Mouse (Mus musculus) MEL (cell line): Measurements from ENCODE around the gene Tekt1. TPM values are rescaled to one million over a fixed set of nuclear protein-coding genes. Genes with fewer than 3 reads are reported as not detected.

Experiments
- DNase-seq: peaks from one replicate; pipeline ENCODE4 v3.0.0; 2011; ENCODE audit warnings: low read depth, low spot score
- H3K27ac ChIP-seq: 2 replicates; pipeline ENCODE4 v1.5.1; 2012; ENCODE audit warnings: low read depth, mild to moderate bottlenecking, control low read depth, low read length, moderate library complexity; ENCODE audit not compliant: control insufficient read depth
- H3K27me3 ChIP-seq, 2 experiments: fragments of 150-350 bp in 1 of 2; sonication (generic) in 1 of 2; 2 replicates each; pipeline ENCODE4 v1.6.1; 2012; ENCODE audit warnings: low read length in 2 of 2, mild to moderate bottlenecking in 2 of 2, improper control_type of control experiment in 1 of 2, moderate library complexity in 1 of 2; ENCODE audit not compliant: insufficient read depth in 2 of 2, control insufficient read depth in 1 of 2
- H3K36me3 ChIP-seq, 2 experiments: 2 replicates each; pipeline ENCODE4 v1.6.1; 2012 to 2014; ENCODE audit warnings: low read length in 2 of 2, improper control_type of control experiment in 1 of 2, inconsistent platforms in 1 of 2, mild to moderate bottlenecking in 1 of 2; ENCODE audit not compliant: insufficient read depth in 2 of 2, control insufficient read depth in 1 of 2
- H3K4me1 ChIP-seq, 2 experiments: fragments of 150-350 bp in 1 of 2; sonication (generic) in 1 of 2; 2 replicates each; pipeline ENCODE4 v1.6.1; 2012; ENCODE audit warnings: low read length in 2 of 2, improper control_type of control experiment in 1 of 2, mild to moderate bottlenecking in 1 of 2; ENCODE audit not compliant: insufficient read depth in 2 of 2, control insufficient read depth in 1 of 2
- H3K4me3 ChIP-seq, 2 experiments: fragments of 150-350 bp in 1 of 2; sonication (generic) in 1 of 2; 2 replicates each; pipeline ENCODE4 v1.5.1; 2012; ENCODE audit warnings: low read depth in 2 of 2, low read length in 2 of 2, mild to moderate bottlenecking in 2 of 2, moderate library complexity in 2 of 2, control low read depth in 1 of 2, improper control_type of control experiment in 1 of 2; ENCODE audit not compliant: control insufficient read depth in 1 of 2, insufficient read depth in 1 of 2
- H3K79me2 ChIP-seq: 2 replicates; pipeline ENCODE4 v1.6.1; 2012; ENCODE audit warnings: mild to moderate bottlenecking, low read length, moderate library complexity; ENCODE audit not compliant: control insufficient read depth, poor library complexity, insufficient read depth
- H3K9ac ChIP-seq: 2 replicates; pipeline ENCODE4 v1.6.1; 2012; ENCODE audit warnings: low read depth, mild to moderate bottlenecking, control low read depth, low read length, moderate library complexity; ENCODE audit not compliant: control insufficient read depth, poor library complexity, severe bottlenecking
- H3K9me3 ChIP-seq: fragments of 150-350 bp; sonication (generic); replicated peaks from 2 replicates; pipeline ENCODE4 v1.6.1; 2012; ENCODE audit warnings: mild to moderate bottlenecking, low read length, improper control_type of control experiment, moderate library complexity; ENCODE audit not compliant: insufficient read depth
- CHD1 ChIP-seq: IDR thresholded peaks from 2 replicates; pipeline ENCODE4 v1.6.1; 2012; ENCODE audit warnings: low read depth, mild to moderate bottlenecking, inconsistent platforms, low read length, improper control_type of control experiment
- E2F4 ChIP-seq: IDR thresholded peaks from 2 replicates; pipeline ENCODE4 v1.6.1; 2011; ENCODE audit warnings: low read depth, low read length, improper control_type of control experiment, borderline replicate concordance
- ETS1 ChIP-seq: IDR thresholded peaks from 2 replicates; pipeline ENCODE4 v1.6.1; 2012; ENCODE audit warnings: low read depth, mild to moderate bottlenecking, inconsistent platforms, low read length, improper control_type of control experiment, moderate library complexity
- GATA1 ChIP-seq: IDR thresholded peaks from 2 replicates; pipeline ENCODE4 v1.6.1; 2011; ENCODE audit warnings: low read depth, low read length, improper control_type of control experiment
- HCFC1 ChIP-seq: IDR thresholded peaks from 2 replicates; pipeline ENCODE4 v1.6.1; 2012; ENCODE audit warnings: low read depth, mild to moderate bottlenecking, inconsistent platforms, low read length, improper control_type of control experiment, moderate library complexity
- JUND ChIP-seq: IDR thresholded peaks from 2 replicates; pipeline ENCODE4 v1.6.1; 2011; ENCODE audit warnings: low read depth, mild to moderate bottlenecking, improper control_type of control experiment, low read length
- MAFK ChIP-seq: IDR thresholded peaks from 2 replicates; pipeline ENCODE4 v1.6.1; 2011; ENCODE audit warnings: low read depth, mild to moderate bottlenecking, low read length, improper control_type of control experiment, borderline replicate concordance
- MAX ChIP-seq: IDR thresholded peaks from 2 replicates; pipeline ENCODE4 v1.6.1; 2011; ENCODE audit warnings: low read length, improper control_type of control experiment
- MEF2A ChIP-seq: IDR thresholded peaks from 2 replicates; pipeline ENCODE4 v1.6.1; 2014; ENCODE audit warnings: low read depth, mild to moderate bottlenecking, inconsistent platforms, low read length, improper control_type of control experiment; ENCODE audit not compliant: poor library complexity, insufficient replicate concordance, severe bottlenecking; ENCODE audit errors: extremely low read depth
- MXI1 ChIP-seq: IDR thresholded peaks from 2 replicates; pipeline ENCODE4 v1.6.1; 2011; ENCODE audit warnings: mild to moderate bottlenecking, low read depth, low read length, improper control_type of control experiment
- MYB ChIP-seq: IDR thresholded peaks from 2 replicates; pipeline ENCODE4 v1.6.1; 2011; ENCODE audit warnings: mild to moderate bottlenecking, low read depth, low read length, improper control_type of control experiment
- NRF1 ChIP-seq: IDR thresholded peaks from 2 replicates; pipeline ENCODE4 v1.6.1; 2014; ENCODE audit warnings: low read depth, mild to moderate bottlenecking, inconsistent platforms, low read length, improper control_type of control experiment, moderate library complexity; ENCODE audit not compliant: poor library complexity, insufficient read depth, severe bottlenecking
- POLR2A ChIP-seq, 2 experiments: IDR thresholded peaks; 2 replicates each; pipeline ENCODE4 v1.6.1; 2011 to 2012; ENCODE audit warnings: low read length in 2 of 2, mild to moderate bottlenecking in 2 of 2, control low read depth in 1 of 2, improper control_type of control experiment in 1 of 2, low read depth in 1 of 2, moderate library complexity in 1 of 2; ENCODE audit not compliant: control insufficient read depth in 1 of 2, insufficient read depth in 1 of 2, poor library complexity in 1 of 2
- POLR2AphosphoS2 ChIP-seq: IDR thresholded peaks from 2 replicates; pipeline ENCODE4 v1.6.1; 2011; ENCODE audit warnings: low read length, improper control_type of control experiment
- TAL1 ChIP-seq: IDR thresholded peaks from 2 replicates; pipeline ENCODE4 v1.6.1; 2012; ENCODE audit warnings: mild to moderate bottlenecking, inconsistent platforms, low read length, moderate library complexity, mixed read lengths
- TBP ChIP-seq: IDR thresholded peaks from 2 replicates; pipeline ENCODE4 v1.8.0; 2011; ENCODE audit warnings: low read depth, low read length, improper control_type of control experiment
- TCF12 ChIP-seq: IDR thresholded peaks from 2 replicates; pipeline ENCODE4 v1.6.1; 2014; ENCODE audit warnings: low read depth, mild to moderate bottlenecking, inconsistent platforms, low read length, improper control_type of control experiment, moderate library complexity
- USF1 ChIP-seq: IDR thresholded peaks from 2 replicates; pipeline ENCODE4 v1.6.1; 2014; ENCODE audit warnings: low read depth, mild to moderate bottlenecking, inconsistent platforms, low read length, improper control_type of control experiment, moderate library complexity
- USF2 ChIP-seq, 2 experiments: IDR thresholded peaks; 2 replicates each; pipeline ENCODE4 v1.6.1; 2011 to 2012; ENCODE audit warnings: improper control_type of control experiment in 2 of 2, low read length in 2 of 2, borderline replicate concordance in 1 of 2, inconsistent platforms in 1 of 2, low read depth in 1 of 2, mild to moderate bottlenecking in 1 of 2; ENCODE audit not compliant: insufficient read depth in 1 of 2
- ZC3H11A ChIP-seq: IDR thresholded peaks from 2 replicates; pipeline ENCODE4 v1.6.1; 2012; ENCODE audit warnings: low read depth, mild to moderate bottlenecking, inconsistent platforms, low read length, improper control_type of control experiment
- ZKSCAN1 ChIP-seq: IDR thresholded peaks from 2 replicates; pipeline ENCODE4 v1.6.1; 2012; ENCODE audit warnings: low read depth, mild to moderate bottlenecking, inconsistent platforms, low read length, improper control_type of control experiment, moderate library complexity
- ZMIZ1 ChIP-seq: IDR thresholded peaks from 2 replicates; pipeline ENCODE4 v1.6.1; 2012; ENCODE audit warnings: low read depth, mild to moderate bottlenecking, inconsistent platforms, low read length, improper control_type of control experiment, moderate library complexity
- ZNF384 ChIP-seq: IDR thresholded peaks from 2 replicates; pipeline ENCODE4 v1.6.1; 2012; ENCODE audit warnings: low read depth, mild to moderate bottlenecking, inconsistent platforms, low read length, improper control_type of control experiment
- polyA plus RNA-seq, 2 experiments: library from polyadenylated mRNA; stranded (reverse) in 1 of 2; unstranded in 1 of 2; fragments of >175 nt in 1 of 2; fragments of >200 nt in 1 of 2; gene quantifications; 2 replicates each; pipeline versions ENCODE4 v1.2.1 to v1.2.4; 2012; ENCODE audit warnings: low replicate concordance in 2 of 2, low read depth in 1 of 2; ENCODE audit not compliant: insufficient read length in 2 of 2, insufficient read depth in 1 of 2, missing spikeins in 1 of 2
- total RNA-seq: library from RNA; depleted of rRNA; stranded (reverse); fragments of 300-350 nt; gene quantifications from 2 replicates; pipeline ENCODE4 v1.2.3, GENCODE M21; 2012

The Tekt1 gene
- total and polyA plus RNA-seq, 3 experiments: not detected

DNA sequence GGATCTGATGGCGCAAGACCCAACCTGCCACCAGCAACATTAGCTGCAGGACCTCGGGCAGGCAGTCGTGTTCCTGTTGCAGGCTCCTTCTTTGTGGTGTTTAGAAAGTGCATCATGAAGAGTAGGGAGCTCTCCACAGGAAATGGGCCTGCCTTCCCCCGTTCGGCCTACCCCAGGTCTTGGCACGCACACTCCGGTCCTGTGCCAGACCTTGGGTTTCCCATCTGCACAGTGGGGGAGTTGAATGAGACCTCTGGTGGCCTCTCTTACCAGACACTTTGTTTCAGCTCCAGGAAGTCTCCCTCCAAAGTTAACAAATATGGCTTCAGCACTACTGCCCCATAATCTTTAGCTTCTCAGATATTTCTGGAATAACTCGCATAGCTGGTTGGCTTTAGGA, 25.5 kb downstream of the Tekt1 start:
- H3K36me3 ChIP-seq: no peaks in the 10 kb centered on the region
- no peaks in the 10 kb centered on the region for H3K79me2 ChIP-seq
- TF ChIP-seq TCF12 (no peak), POLR2AphosphoS2 (no peak), POLR2A (IDR thresholded peaks at IDR 0.05; ENCODE audit: control insufficient read depth in 1 of 2, insufficient read depth in 1 of 2, low read depth in 1 of 2, low read length in 2 of 2, poor library complexity in 1 of 2) (no peak), MYB (no peak), GATA1 (no peak), ETS1 (no peak), NRF1 (no peak), TAL1 (no peak), ZNF384 (no peak), USF1 (no peak), CHD1 (no peak), MXI1 (no peak), MAFK (no peak), HCFC1 (no peak), USF2 (IDR thresholded peaks at IDR 0.05; ENCODE audit: borderline replicate concordance in 1 of 2, insufficient read depth in 1 of 2, low read depth in 1 of 2, low read length in 2 of 2) (no peak), E2F4 (no peak), MAX (no peak), ZC3H11A (no peak), MEF2A (no peak), JUND (no peak)
- TF ChIP-seq, all 39 proteins: peak for 0
- no peak overlapping the region for H3K9ac ChIP-seq
- H3K27me3 ChIP-seq: peaks cover 9 to 13% of the 10 kb centered on the region in 2 experiments
- no peak overlapping the region for H3K27ac ChIP-seq
- H3K9me3 ChIP-seq: no peaks in the 10 kb centered on the region
- no peak overlapping the region for H3K4me3 ChIP-seq
- no peak for DNase-seq
- H3K4me1 ChIP-seq: 0 out of 4 replicates have a peak, but pooled peaks cover 0 to 4% of the 10 kb centered on the region in 2 experiments

DNA sequence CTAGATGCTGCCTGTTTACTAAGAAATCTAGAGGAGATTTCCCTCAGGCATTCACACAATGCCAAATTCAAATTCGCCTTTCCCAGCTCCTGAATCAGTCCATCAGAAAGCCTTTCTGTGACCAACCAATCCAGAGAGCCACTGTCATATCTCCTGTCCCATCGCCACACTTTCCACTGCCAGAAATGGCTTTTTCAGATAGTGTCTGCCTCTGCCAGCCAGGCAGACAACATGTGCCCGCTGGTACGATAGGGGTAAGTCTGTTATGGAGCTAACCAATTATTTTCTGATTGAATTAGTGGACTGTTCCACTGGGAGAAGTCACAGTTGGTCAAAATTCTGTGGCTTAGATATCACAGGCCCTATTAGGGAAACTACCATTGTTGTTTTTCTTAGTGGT, 27.6 kb downstream of the Tekt1 start:
- Histone ChIP-seq H3K4me1 (0 out of 4 replicates have a peak, but pooled peaks cover 0 to 4% of the 10 kb centered on the region in 2 experiments), H3K27ac (no peak overlapping the region), H3K4me3 (no peak overlapping the region), H3K27me3 (peaks cover 9 to 13% of the 10 kb centered on the region in 2 experiments), H3K36me3 (no peaks in the 10 kb centered on the region), H3K79me2 (no peaks in the 10 kb centered on the region), H3K9ac (no peak overlapping the region), H3K9me3 (no peaks in the 10 kb centered on the region)
- no peak for TF ChIP-seq NRF1
- no peak for TF ChIP-seq POLR2A (IDR thresholded peaks at IDR 0.05; ENCODE audit: control insufficient read depth in 1 of 2, insufficient read depth in 1 of 2, low read depth in 1 of 2, low read length in 2 of 2, poor library complexity in 1 of 2)
- no peak for TF ChIP-seq ZMIZ1
- no peak for TF ChIP-seq TBP
- no peak for TF ChIP-seq TCF12
- no peak for TF ChIP-seq ZKSCAN1
- no peak for TF ChIP-seq HCFC1
- no peak for DNase-seq
